Mouse (Mus musculus) lung, postnatal 25 days (tissue): ENCODE data around the gene Il22ra1.
A peak's percentile ranks its signal among the peaks of the same experiment; 100 is the strongest.

ENCODE experiments used
- DNase-seq: peaks from one replicate; pipeline ENCODE4 v3.0.0; 2022; ENCODE audit warnings: low spot score

Gene Il22ra1

GRCm38 (mm10) chr4:135770611-135771305, 42.8 kb downstream of the Il22ra1 start:
- DNase-seq, result no peak

- no peak for DNase-seq
These were observed 43.6 kb downstream of the Il22ra1 start for GRCm38 (mm10) chr4:135771592-135771991.

- no peak for DNase-seq
These were observed 44.7 kb downstream of the Il22ra1 start for GRCm38 (mm10) chr4:135772671-135773070.

GRCm38 (mm10) chr4:135774496-135774895, 46.5 kb downstream of the Il22ra1 start:
- no peak for DNase-seq

- no peak for DNase-seq
These were observed 48.9 kb downstream of the Il22ra1 start for GRCm38 (mm10) chr4:135776850-135777249.

GRCm38 (mm10) chr4:135779661-135780060, 51.7 kb downstream of the Il22ra1 start:
- no peak for DNase-seq

DNA sequence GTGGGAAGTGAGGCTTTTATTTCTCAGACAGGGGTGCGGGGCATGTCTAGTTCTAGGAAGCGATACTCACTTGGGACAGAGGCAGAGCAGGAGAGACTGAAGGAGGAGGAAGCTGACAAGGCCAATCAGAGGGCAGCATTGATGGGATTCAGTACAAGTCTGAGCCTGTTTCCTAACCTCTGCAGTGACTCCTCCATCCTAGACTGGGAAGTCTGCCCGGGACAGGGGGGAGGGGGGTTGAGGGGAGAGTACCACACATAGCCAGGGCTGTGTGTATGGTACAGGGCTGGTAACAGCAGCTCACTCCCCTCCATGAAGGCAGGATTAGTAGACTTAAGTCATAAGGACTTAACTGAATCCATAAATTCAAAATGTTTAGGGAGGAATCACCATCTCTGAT, 52.3 kb downstream of the Il22ra1 start:
- DNase-seq, result no peak

GRCm38 (mm10) chr4:135781304-135781703, 53.3 kb downstream of the Il22ra1 start:
- DNase-seq, result no peak

- no peak for DNase-seq
These were observed 58.6 kb downstream of the Il22ra1 start for GRCm38 (mm10) chr4:135786581-135786980.

GRCm38 (mm10) chr4:135787271-135787670, 59.3 kb downstream of the Il22ra1 start:
- no peak for DNase-seq

DNA sequence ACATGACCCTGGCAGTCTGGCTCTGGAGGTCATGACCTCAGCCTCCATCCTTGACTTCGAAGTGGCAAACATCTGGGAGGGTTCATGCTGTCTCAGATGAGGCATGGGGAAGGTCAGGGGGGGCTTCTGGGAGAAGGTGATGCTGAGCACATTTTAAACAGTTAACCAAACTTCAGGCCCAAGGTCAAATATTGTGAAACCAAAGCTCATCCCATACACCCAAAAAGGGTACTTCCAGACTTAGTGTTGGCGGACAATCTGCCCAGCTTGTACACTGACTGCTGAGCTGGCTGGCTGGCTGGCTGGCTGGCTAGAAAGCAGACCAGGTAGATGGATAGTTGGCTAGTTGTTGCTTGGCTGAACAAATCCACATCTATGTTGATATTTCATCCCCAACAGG, 61.2 kb downstream of the Il22ra1 start:
- DNase-seq, result no peak

GRCm38 (mm10) chr4:135792821-135793220, 64.8 kb downstream of the Il22ra1 start:
- no peak for DNase-seq

- DNase-seq, result peak; percentile 87
These were observed 70.0 kb downstream of the Il22ra1 start for GRCm38 (mm10) chr4:135797931-135798330.

DNA sequence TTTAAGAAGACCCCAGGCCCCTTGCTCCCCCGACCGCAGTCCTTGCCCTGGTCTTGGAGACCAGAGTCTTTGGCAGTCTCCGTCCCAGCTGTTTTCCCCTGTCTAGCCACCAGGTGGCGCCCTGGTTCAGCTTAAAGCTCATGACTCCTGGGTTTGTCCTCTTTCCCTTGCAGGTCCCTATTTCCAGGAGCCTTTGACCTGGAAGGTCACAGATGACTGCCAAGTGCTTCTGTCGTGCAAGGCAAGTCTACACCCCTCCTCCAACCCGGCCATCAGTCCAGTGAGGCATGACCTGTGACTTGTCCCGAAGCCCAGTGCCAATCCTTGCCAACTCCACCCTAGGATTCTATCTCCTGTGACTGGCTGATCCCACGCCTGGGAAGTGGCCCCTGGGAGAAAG, 73.6 kb downstream of the Il22ra1 start:
- peak; percentile 89 for DNase-seq
